Mouse (Mus musculus): Measurements from ENCODE around the gene Mtch1. TPM values are rescaled to one million over a fixed set of nuclear protein-coding genes. Genes with fewer than 3 reads are reported as not detected.
A peak's percentile ranks its signal among the peaks of the same experiment; 100 is the strongest.
"Not testable (repeated sequence)": the region's sequence is repeated elsewhere in the genome, so short reads cannot be mapped to it uniquely, and the experiment has no call there.

The Mtch1 gene
- total RNA-seq, 2 experiments from 2014 or later, result 220 TPM

- no peak for DNase-seq (ENCODE audit: low spot score)
- intact Hi-C loops (cut with DNase I), result no loop called here
These were observed 17.4 kb upstream of the Mtch1 start for GRCm38 (mm10) chr17:29365105-29365621.

DNA sequence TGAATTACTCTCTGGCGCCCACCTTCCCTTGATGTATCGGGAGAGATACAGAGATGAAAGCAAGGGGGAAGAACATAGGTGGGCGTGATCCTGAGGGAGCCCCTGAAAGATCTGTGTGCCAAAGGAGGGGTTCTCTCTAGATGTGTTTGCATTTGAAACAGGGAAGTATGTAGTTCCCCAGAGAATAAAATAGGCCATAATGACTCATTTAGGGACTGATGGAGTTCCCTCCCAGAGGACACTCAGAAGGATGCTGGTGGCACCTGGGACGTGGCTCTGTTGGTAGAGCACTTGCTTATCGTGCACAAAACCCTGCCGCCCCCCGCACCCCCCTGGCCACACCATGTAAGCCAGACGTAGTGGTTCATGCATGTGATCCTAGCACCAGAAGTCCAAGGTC is 15.4 kb upstream of the Mtch1 start:
- intact Hi-C loops (cut with DNase I), result no loop called here

DNA sequence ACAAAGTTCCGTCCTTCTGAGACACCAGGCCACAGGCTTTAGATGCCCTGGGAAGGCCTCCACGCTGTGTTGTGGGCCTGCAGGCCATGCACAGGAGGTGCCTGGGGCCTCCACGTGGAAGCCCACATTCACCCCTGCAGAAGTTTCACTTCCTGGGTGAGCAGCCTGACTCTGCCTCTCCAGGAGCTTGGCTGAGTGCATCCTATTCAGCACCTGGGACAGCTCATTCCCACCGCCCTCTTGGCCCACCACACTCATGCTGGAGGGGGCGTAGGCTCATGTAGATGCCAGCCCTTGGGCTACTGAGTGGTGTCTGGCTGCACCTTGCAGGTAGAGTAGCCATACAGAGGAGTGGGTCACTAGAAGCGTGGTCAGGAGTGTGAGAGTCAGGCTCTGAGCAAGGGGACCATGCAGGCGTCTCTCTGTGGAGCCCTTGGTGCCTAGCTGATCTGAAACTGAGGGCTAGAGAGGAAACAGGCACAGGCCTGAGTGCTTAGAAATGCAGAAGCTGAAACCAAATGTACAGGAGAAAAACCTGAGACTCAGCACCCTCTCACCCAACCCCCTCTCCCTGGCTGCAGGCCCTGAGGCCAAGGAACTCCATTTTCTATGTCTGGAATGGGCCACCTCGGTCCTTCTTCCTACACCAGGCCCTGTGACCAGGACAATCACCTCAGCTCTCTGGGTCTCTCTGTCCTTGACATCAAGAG is 14.4 kb upstream of the Mtch1 start:
- DNase-seq (ENCODE audit: low spot score), result no peak
- intact Hi-C loops (cut with DNase I), result no loop called here

More for the DNA sequence above, 15.4 kb upstream of the Mtch1 start:
- no peak for DNase-seq (ENCODE audit: low spot score)

DNA sequence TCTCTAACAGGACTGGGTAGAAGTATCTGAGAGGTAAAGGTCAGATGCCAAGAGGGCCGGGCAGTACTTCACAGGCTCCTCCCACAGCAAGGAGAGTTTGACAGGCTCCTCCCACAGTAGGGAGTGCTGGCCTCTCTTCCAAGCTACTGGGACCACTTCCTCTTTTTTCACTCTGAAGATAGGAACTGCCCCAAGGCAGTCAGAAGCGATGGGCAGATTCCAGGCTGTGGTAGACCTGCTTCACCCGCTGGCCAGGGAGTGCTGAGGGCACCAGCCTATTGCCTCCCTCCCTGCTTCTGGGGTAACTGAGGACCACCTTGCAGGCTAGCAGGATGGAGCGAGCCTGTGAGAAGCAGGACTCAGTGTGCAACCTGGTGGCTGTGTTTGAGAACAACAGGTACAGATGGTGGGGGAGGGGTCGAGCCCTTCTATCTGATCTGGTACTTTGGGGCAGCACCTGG is 13.1 kb upstream of the Mtch1 start, which contains the start of gene Fgd2:
Gene Fgd2, plus strand, starts transcription at position 154 of the 461 bp plus-strand sequence.
- no peak for DNase-seq (ENCODE audit: low spot score)
- intact Hi-C loops (cut with DNase I), result no loop called here

DNA sequence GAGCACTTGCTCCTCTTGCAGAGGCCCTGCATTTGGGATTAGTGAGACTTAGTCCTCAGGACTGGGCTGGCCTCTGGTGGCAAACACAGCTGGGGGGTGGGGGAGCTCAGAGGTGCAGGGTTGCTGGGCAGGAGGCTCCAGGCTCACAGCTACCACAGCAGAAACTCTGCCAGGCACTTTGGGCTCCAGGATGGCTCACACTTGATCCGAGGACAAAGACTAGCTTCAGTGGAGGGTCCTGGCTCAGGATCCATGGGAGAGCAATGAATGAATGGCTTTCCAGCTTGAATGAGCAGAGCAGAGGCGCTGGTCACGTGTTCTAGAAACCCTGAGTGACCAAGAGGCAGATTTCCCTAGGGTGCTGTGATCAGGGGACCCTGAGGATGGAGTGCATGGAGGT is 11.2 kb upstream of the Mtch1 start:
- no peak for DNase-seq (ENCODE audit: low spot score)
- intact Hi-C loops (cut with DNase I), result no loop called here

GRCm38 (mm10) chr17:29356882-29357281 is 9.1 kb upstream of the Mtch1 start:
- intact Hi-C loops (cut with DNase I), result no loop called here
- DNase-seq (ENCODE audit: low spot score), result no peak

GRCm38 (mm10) chr17:29356479-29356856 is 8.7 kb upstream of the Mtch1 start:
- peak; percentile 81 for DNase-seq (ENCODE audit: low spot score)
- intact Hi-C loops (cut with DNase I), result no loop called here

DNA sequence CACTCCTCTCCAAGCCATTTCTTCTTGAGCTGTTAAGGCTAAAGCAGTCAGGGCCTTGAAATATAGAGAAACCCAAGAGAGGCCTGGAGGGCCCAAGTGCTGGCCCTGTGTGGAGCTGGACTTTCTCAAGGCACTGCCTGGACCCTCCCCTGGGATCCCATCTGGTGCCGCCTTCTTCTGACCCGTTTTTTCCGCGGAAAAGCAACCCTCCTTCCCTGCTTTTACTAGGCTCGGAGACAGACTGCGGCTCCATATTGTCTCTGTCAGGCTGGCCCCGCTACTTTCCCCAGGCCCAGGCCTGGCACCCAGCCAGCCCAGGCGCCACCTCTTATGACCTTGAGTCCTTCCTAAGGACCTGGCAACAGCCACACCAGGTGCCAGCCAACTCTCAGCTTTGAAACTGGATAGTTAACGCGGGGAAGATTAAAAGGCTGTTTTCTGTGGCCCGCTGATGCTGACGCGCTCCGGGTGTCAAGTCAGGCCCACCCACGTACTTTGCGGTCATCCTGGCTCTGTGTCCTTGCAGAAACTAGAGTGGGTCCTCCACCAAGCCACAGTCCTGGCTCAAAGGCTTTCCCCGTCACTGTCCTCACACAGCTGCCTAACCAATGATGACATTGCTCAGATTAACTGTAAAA is 8.2 kb upstream of the Mtch1 start:
- peak; percentile 64 for DNase-seq (ENCODE audit: low spot score)
- intact Hi-C loops (cut with DNase I), result no loop called here

GRCm38 (mm10) chr17:29355461-29355840 is 7.7 kb upstream of the Mtch1 start:
- intact Hi-C loops (cut with DNase I), result no loop called here

GRCm38 (mm10) chr17:29351056-29351455 is 3.3 kb upstream of the Mtch1 start:
- DNase-seq (ENCODE audit: low spot score); intact Hi-C loops (cut with DNase I): not testable (repeated sequence)

More at GRCm38 (mm10) chr17:29355461-29355840, 7.7 kb upstream of the Mtch1 start:
- DNase-seq (ENCODE audit: low spot score), result no peak

- no peak for DNase-seq (ENCODE audit: low spot score)
- intact Hi-C loops (cut with DNase I), result no loop called here
These were observed 1.3 kb upstream of the Mtch1 start for GRCm38 (mm10) chr17:29348996-29349395.

- DNase-seq (ENCODE audit: low spot score), result no peak
- intact Hi-C loops (cut with DNase I), result no loop called here
These were observed 549 bp downstream of the Mtch1 start for GRCm38 (mm10) chr17:29347126-29347644.

DNA sequence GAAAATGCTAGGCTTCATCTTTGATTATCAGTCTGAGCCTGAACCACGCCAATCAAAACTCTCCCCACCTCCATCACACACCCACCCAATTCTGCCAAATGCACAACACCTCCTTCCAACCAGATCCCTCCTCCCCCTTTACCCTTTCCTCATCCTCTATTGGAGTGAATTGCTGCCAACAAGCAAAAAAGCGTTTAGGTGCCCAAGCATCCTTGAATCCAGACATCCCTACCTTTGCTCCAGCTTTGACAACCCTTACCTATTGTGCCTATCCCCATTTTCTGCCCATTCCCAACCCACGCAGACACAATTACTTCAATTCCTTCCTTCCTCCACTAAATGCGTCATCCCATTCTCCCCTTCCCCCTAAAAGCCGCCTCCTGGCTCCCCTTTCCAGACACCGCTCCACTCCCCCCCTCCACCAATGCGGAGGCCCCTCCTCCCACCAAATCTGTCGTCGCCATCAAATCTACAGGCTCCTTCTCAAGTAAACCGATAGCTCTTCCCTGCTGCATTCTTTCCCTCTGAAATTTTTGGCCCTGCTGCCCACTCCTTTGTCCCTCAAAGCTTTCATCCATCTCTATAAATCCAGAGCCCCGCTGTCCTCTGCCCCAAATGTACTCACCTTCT is 1.1 kb downstream of the Mtch1 start:
- intact Hi-C loops (cut with DNase I), result no loop called here
- DNase-seq (ENCODE audit: low spot score), result no peak

- intact Hi-C loops (cut with DNase I), result no loop called here
- DNase-seq (ENCODE audit: low spot score), result no peak
These were observed 2.5 kb downstream of the Mtch1 start for GRCm38 (mm10) chr17:29345272-29345671.

GRCm38 (mm10) chr17:29343241-29343640 is 4.5 kb downstream of the Mtch1 start:
- DNase-seq (ENCODE audit: low spot score), result no peak
- intact Hi-C loops (cut with DNase I), result no loop called here

DNA sequence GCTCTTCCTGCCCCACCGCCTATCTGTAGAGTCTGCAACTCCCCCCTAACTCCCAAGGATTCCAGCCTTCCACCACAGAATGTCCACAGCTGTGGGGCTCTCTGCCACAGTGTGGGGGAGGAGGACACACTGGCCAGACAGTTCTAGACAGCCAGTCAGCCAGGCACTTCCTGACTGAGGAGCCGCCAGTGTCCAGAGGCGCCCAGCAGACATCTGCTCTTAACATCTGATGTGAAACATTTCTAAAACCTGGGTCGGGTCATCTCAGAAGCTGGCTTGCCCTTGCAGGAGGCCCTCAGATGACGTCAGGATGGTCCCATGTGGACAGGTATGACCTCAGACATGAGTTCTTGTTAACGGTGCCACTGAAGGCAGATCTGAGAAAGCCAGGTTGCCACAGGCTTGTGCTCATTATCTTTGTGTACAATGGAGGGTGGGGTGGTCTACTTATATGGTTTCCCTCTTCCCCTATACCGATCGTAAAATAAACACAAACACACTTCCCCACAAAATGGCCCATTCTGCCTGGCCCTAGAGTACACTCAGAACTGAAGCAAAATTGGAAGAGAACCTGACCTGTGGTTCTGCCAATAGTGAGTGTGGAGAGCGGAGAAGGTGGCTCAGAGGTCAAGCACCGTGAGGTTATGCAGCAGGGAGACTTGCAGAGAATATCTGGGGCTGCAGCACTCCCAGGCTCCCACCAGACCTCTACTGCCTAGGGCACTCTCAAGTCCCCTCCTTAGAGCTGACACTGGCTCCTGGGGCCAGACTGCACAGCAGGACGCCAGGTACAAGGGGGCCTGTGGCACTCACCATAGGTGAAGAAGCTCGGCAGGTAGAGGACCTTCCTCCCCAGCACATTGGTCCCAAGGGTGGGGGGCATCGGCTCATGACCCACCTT is 5.5 kb downstream of the Mtch1 start:
- intact Hi-C loops (cut with DNase I), result no loop called here
- peak; percentile 70 for DNase-seq (ENCODE audit: low spot score)

- intact Hi-C loops (cut with DNase I), result no loop called here
- DNase-seq (ENCODE audit: low spot score), result no peak
These were observed 6.1 kb downstream of the Mtch1 start for GRCm38 (mm10) chr17:29341591-29342003.

DNA sequence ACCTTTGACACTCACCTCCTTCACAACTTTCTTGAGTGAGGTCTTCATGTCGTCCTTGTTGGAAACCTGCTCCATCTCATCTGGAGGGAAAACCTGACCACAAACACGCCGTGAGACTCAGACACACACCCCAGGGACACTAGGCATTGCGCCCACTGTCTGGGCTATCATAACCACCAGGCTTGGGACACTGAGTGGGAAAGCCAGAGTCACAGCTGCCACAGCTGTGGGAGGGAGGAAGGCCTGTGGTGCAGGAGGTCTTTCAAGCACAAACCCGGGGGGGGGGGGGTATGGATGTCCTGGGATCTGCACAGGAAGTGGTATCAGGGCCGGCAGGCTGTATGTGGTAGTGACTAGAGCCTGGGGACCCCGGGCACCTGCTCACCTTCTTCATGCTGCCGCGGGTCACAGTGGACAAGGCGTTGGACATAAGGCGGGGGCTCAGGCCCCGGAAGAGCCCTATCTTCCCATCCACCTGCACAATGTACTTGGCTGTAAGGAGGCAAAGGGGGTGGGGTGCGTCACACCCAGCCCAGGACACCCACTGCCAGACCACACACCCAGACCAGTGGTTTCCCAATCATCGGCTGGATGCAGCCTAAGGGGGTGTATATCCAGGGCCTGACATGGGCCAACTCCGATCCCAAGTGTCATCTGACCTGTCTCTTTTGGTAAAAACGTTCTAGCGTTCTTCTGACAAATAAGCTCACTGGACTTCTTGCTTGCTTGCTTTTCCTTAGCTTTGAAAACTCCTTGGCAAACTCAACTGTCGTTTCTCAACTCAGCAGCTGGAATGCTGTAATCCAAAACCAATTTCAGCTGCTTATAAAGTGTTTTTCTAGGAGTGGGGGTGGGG is 7.1 kb downstream of the Mtch1 start:
- no peak for DNase-seq (ENCODE audit: low spot score)
- intact Hi-C loops (cut with DNase I), result no loop called here

All from heart, postnatal 25 days (tissue).